Mouse (Mus musculus): ENCODE measurements around the gene Irf2bpl. TPM values are rescaled to one million over a fixed set of nuclear protein-coding genes. Genes with fewer than 3 reads are reported as not detected.

The Irf2bpl gene
- total RNA-seq, 2 experiments from 2014 or later, result 61.0 to 61.4 TPM

DNA sequence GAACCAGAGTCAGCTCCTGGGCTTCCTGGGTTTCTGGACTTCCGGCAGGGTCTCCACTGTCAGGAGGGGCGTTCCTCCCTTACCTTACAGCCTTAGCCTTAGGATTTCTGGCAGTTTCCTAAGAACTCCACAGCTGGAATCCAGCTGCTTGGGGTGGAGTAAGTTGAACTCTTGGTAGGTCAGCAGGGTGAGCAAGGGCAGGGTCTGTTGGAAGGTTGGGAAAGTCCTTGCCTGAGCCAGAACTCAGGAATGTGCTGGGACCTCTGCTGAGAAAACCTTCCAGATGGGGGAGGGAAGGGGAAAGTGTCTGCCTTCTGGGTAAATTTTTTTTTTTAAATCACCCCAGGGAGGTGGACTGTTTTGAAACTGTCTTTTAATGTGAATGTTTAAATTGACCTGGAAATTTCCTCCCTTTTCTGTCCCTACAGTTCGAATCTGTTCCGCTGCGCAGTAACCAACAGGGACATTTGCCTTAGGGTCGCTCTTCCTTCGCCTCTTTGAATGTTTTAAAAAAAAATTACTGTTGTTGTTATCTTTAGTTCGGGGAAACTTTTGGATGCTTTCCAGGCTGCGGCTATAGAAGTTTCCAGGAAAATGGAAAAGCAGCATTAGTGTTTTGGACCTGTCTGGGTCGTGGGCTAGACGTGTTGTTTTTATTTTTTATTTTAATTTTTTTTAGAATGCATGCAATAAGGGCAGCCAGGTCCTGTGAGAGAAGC lies 15.0 kb upstream of the Irf2bpl start:
- no peak for DNase-seq (ENCODE audit: low spot score in 2 of 2)

DNA sequence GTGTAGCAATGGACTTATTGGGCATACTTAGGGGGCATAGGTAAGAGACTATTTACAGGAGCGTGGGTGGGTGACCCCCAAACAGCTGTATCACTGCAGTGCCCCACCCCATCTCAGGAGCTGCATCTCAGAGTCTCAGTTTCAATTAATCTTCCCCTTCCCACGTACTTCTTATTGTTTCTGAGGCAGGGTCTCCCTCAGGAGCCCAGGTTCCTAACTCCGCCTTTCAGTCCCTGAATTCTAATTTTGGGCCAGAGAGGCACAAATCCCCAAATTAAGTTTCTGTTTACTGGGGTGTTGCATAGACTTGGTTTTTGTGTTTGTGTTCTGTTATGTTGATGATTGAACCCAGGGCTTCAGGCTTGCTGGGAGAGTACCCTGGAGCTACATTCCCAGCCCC lies 13.8 kb upstream of the Irf2bpl start:
- DNase-seq (ENCODE audit: low spot score in 2 of 2), result no peak

DNA sequence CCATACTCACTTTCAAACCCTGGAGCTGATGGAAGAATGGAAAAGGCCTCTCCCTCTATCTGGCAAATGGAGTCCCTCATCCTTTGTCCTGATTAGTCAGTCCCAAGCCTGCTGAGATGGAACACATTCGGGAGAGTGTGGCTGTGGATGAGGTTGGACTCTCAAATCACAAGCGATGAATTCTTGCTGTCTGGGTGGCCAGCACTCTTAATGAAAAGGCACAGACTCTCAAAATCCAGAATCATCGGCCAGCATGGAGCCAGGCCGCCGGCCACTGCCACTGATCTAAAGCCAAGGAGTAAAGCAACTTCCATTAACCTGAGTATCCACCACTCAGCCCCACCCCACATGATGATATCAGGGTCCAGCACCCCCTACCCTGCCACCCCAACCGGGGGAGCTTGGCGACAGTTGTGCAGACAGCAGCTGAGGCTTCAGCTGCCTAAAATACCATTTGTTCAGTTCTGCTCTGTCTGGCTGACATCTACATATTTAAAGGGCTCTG lies 13.2 kb upstream of the Irf2bpl start:
- DNase-seq (ENCODE audit: low spot score in 2 of 2), result no peak

DNA sequence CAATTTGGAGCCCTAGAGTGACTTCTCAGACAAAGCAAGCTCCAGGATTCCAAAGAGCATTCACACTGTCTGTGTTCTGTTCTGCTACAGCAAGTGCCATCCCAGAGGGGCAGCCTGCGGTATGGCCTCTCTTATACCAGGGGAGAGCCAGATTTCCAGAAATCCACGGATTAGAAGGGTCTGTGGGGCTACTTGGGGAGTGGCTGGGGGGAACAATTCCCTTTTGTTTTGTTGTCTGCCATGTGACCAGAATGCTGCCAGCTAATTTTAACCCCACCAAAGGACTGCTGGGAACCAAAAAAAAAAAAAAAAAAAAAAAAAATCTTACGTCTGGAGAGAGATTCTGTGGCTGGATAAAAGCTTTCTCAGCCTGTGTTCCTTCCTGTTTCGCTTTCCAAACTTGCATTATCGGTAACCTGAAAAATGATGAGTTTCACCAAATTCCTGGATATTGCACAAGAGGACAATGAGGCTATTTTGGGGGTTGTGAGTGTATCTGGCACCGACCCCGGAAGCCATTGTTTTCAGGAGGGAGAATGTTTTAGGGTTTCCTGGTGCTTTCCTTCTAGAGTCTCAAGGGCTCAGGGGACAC lies 12.4 kb upstream of the Irf2bpl start:
- peak in 1 of 2 experiments; percentile 57 for DNase-seq (ENCODE audit: low spot score in 2 of 2)

DNA sequence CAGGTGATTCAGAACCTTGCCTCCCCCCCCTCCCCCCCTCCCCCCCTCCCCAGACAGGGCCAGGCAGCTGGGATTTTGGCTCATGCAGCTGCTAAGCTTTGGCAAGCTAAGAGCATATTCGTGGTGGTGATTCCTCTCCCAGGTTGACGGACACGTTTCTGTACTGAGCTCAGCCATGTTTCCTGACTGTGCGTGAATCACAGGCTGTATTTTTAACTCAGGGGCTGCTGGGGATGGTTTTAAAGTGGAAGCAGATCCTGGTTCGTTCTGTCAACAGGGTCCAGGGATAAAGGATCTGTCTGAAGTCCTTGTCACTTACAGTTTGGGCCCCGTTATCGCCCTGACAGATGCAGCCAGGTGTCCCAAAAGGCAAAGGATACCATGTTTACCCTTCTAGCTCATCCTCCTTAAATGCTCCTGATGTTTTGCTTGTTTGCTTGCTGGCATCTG lies 11.9 kb upstream of the Irf2bpl start:
- DNase-seq (ENCODE audit: low spot score in 2 of 2), result no peak

DNA sequence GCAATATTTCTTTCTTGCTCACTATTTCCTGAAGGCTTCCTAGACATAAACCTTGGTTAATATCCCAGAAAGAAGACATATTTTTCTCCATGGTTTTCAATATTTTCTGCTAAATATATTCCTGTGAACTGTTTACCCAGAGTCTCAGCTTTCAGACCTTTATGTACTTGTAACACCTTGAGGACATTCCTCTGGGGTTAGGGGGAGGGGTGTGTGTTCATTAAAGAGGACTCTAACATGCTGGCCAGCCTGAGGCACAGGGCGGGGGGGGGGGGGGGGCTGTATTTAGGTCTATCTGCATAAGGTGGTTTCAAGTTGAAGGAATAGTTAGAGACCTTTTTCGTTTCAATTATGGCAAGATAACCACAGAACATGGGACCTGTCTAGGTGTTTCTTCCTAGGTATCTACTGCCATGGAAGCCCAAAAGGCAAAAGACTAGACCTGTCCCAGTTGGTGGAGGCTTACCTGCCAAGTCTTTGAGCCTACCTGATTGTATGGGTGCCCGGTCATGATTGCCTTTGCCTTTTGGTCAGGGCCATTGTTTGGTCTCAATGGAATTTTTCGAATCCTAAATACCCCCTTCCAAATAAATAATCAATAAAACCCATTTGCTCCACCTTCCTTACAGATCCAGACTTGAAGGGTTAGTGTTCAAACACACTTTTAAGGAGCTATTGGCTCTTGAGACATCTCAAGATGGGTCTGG lies 11.3 kb upstream of the Irf2bpl start:
- no peak for DNase-seq (ENCODE audit: low spot score in 2 of 2)

DNA sequence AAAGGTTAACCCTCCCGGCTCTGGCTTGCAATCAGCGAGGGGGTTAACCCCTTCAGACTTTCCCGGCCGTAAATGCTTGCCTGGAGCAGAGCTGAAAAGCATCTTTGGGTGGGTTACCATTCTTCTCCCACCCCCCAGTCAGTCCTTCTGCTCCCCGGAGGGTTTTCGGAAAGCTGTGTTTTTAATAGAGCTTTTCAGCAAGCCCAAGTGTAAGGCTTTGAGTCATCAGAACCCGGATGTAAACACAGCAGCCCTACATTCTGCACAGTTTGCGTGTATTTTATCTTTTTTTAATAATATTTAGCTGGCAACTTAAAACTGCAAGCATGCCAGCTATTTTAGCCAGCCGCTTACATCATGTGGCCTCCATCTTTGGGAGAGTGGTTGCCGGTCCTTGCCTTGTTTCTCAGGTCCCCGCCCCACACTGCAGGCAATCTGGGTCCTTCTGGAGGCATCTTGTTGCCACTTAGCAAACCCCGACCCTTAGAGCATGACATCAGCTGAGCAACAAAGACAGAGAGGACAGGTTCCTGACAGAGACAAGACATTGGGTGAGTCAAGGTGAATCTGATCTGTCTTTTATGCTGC lies 10.3 kb upstream of the Irf2bpl start:
- DNase-seq (ENCODE audit: low spot score in 2 of 2), result peak in 1 of 2 experiments; percentile 51

DNA sequence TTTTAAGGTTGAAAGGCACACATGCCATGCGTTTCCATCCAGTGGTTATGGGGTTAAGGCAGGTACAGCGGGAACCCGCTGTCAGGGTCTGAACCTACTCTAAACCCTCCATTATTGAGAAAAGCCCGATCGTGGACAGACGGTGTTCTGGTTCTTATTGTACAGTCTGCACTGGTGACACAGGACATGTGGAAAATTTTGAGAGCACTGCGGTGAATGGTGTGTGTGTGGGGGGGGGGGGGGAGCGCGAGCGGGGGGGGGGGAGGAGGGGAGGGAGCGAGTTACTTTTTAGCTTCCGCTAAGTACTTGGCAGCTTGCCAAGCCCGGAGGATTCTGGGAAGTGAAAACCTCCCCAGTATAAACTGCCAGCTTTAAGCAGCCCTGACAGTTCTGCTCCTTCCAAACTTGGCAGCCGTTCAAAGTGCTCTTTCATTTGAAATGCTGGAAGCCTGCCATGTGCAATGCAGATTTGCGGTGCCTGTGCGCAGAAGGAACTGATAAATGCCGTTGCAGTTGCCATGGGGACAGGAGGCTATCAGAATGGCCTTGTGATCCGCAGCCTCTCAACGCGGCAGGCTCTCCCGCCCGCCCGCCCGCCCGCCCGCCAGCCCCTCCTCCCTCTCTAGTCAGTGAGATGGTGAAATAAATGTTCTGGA lies 9.7 kb upstream of the Irf2bpl start:
- peak; percentile 96 to 97 for DNase-seq (ENCODE audit: low spot score in 2 of 2)

DNA sequence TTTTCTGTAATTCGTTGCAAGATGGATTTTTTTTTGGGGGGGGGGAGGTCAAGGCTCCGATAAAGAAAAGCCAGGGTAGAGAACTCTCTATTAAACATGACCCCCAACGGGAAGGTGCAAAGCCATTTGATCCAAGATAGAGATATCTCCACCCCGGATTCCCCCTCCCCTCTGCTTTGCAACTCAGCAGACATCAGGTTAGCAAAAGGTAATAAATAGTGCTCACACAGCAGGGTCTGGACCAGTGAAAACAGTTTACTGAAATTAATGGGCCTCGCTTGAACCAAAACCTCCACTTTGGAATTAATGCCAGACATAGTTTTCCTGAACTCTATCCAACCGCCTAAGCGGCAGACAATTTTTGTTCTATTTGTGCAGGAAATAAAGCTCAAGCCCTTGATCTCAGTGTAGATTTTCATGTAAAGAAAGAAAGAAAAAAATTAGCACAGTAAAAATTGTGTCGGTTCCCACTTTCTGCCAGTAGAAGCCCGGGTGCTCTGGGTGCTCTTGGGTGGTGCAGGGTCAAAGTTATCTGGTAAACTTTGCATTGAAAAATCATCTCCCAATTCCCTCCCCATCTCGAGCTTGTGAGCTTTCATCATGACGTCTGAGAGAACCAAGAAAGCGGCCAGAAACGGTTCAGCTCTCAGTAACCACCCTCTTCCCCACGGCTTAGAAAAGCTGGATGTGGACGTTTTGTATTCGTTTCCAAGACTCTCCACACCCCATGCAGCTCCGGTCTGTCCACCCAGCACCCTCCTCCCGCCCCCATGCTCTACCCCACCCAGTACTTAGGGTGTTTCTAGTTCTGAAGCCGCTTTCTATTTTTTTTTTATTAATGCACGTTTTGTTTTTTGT lies 9.0 kb upstream of the Irf2bpl start:
- no peak for DNase-seq (ENCODE audit: low spot score in 2 of 2)

DNA sequence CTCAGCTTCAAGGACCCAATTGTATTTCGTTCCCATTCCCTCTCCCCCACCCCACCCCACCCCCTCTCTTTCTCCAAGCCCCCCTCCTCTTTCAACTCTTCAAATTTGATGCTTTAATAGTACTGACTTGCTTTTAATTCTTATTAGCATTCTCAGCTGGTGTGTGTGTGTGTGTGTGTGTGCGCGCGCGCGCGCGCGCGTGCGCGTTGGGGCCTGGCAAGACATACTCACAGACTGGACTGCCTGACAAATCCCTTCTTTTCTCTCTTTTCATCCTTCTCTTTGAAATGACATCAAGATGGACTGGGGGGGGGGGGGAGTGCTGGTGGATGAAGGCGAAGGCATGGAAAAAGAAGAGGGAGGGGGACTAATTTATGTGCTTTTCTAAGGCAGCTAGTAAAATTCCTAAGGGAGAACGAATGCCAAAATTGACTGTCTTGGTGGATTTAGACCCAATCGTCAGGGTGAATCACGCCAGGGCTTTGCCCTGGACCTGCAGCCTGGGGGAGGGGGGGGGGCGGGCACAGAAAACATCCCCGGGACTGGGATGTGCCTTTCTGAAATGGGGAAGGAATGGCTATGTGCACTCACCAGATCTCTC lies 8.2 kb upstream of the Irf2bpl start:
- DNase-seq (ENCODE audit: low spot score in 2 of 2), result no peak

DNA sequence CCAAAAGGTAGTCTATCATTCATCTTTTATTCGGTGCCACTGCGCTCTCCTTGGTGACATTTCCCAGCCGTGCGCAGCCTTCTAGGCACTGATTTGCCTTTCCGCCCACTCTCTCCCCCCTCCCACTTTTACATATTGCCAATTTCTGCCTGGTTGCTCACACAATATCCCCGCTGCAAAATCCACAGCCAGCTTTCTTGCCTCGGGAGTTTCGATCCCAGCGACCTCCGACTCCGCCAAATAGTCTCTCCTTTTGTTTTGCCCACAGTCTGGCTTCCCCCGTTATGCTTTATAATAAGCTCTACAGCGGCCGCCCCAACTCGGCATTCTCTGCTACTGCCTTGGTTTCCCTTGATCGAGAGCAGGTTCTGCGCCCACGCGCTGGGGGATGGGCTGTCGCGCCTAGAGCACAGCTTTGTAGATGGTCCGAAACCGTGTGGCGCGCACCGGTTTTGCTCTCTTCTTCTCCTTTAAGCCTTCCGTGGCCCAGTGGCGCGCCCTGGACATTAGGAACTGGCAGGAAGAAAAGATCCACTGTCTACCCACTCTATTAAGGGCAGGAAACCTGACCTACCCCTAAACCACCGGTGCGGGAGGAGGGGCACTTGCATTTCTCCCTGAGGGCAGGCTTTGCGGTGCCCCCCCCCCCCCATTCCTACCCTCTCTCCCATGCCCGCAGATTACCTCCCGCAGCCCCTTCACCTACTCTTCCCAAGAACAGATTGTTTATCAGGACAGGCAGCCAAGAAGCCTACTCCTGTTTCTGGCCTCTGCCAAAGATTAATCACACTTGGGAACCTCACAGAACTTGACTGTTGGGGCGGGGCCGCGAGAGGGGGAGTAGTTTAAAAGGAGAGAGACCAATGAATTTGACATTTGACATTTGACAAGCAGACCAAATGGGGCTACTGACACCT lies 7.4 kb upstream of the Irf2bpl start:
- DNase-seq (ENCODE audit: low spot score in 2 of 2), result peak; percentile 77

DNA sequence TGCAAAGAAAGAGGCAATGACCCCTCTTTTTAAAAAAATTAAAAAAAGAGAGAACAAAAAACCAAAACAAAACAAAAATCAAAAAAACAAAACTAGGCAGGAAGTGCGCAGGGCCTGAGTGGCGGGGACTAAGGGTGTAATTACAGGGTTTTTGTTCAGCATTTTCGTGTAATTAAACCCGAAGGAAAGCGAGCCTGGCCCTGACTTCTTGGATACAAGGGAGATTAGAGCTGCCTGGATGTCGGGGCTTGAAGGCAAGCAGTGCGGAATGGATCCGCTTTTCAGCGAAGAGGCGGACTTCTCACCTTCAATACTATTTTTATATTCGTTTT lies 6.8 kb upstream of the Irf2bpl start:
- peak in 1 of 2 experiments; percentile 40 for DNase-seq (ENCODE audit: low spot score in 2 of 2)

DNA sequence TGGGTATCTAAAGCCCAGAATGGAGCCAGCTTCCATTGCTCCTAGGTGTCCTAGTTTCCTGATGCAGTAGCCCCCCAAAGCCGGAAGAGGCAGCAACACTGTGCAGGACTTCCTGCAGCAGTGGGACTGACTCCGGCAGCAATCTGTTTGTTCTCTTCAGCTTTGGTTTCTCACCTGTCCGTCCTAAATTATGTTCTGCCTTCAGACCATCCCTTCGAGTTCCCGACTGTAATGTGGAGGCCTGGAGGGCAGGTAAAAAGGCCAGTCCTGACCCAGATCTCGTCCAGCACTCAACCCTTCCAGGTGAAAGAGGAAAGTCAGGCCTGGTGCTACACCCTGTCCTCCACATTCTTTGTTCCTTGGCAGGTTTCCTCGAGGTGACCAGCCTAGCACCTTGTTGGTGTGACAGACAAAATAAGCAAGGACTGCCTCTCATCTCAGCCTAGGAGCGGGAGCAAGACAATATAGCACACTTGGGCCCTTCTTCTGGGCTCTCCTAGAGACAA lies 6.3 kb upstream of the Irf2bpl start:
- no peak for DNase-seq (ENCODE audit: low spot score in 2 of 2)

DNA sequence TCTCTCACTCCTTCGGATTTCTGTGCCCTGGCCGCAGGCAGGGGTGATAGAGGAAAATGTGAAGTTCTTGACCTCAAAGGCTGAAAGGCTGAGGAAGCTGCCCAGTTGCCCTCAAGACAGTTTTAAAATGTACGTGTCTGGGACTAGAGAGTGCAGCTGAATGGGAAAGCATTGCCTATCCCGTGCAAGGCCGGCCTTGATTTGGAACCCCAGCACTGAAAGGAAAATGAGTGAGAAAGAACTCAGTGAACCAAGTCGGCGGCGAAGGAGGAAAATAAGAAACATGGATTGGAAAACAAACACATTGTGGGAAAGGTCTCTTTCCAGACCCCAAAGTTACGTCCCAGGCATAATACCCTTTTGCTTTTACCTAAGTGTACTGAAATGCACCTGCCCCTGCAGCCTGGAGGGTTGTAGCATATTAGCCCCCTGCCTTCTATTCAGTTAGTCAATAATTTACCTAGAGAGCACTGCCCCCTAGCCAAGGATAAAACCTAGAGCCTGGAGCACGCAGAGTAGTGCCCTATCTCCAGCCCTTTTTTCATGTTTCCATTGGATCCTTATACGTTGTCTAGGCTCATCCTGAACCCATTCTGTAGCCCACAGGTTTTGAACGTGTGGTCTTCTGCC lies 5.6 kb upstream of the Irf2bpl start:
- DNase-seq (ENCODE audit: low spot score in 2 of 2), result no peak

DNA sequence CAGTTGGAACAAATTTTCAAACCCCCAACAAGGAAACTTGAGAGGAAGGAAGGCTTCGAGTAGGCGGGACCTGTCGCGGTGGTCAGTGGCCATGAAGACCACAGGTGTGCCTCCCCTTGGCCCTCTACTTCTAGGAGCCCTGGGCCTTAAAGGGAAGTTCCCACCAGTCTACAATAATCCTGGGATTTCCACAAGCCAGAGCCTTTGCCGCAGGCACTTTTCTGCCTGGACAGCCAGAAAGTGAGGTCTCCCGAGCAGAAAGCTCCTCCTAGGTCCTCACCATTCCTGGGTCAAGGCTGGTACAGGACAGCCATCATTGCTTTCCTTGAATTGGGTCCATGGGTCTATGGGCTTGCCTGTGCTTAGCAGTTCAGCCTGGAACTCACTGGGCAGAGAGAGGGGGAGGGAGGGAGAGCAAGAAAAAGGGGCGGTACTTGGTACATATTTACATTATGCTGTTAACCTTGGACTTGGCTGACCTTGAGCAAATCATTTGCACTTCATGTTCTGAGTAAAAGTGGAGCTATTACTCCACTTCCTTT lies 4.6 kb upstream of the Irf2bpl start:
- DNase-seq (ENCODE audit: low spot score in 2 of 2), result no peak

DNA sequence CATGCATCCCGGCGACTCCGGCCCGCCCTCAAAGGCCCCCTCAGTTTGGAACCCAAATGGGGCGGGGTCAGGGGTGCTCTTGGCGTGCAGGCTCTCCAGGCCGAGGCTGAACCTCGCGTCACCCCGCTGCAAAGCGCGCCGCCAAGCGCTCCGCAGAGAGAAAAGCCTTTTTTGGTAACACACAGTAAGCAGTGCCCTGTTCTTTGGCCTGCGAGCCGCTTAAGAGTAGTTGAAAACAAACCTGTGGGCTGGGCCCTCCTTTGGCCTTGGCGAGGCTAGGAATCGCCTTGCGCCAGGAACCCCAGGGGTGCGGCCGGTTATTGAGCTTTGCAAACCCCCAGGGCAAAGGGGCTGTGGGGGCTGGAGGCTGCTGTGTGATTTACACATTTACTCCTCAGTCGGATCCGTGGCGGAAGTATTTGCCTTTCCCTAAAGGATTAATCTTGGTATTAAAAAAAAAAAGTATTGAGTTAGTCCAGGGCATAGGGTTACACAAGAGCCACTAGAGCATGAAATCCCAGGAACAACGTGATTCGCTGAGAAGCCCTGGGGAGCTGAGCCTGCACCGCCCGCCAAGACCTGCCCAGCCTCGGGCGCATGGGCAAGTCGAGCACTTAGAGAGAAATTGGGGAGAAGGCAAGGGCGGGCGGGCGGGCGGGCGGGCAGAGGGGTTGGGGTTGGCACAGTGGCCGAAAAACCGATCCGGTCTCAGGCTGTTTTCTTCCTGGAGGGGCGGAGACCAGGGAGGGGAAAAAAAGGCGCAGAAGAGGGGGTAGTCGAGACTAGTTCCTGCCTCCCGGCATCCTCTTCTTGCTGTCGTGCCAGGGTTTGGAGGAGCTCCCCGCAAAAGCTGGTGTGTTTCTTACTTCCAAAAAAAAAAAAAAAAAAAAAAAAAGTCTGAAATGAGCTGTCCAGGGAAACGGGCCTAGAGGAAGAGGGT lies 3.8 kb upstream of the Irf2bpl start:
- DNase-seq (ENCODE audit: low spot score in 2 of 2), result peak; percentile 71 to 73
